Mouse (Mus musculus) liver, embryonic 13.5 days (tissue): ENCODE measurements around the gene Zfp169. TPM values are rescaled to one million over a fixed set of nuclear protein-coding genes. Genes with fewer than 3 reads are reported as not detected.

ENCODE experiments used
- ATAC-seq: fragments of 200-750 bp; cut with Nextera tagmentation; 2 replicates; pipeline ENCODE4 v1.8.0; 2017; ENCODE audit warnings: low read depth, mild to moderate bottlenecking, moderate number of reproducible peaks, moderate library complexity
- DNase-seq: peaks from one replicate; pipeline ENCODE4 v3.0.0; 2022
- H3K27ac ChIP-seq: fragments of 300-500 bp; sonication (generic); 2 replicates; pipeline ENCODE4 v1.5.1; 2015; ENCODE audit warnings: moderate library complexity, mild to moderate bottlenecking, inconsistent platforms
- H3K27me3 ChIP-seq: fragments of 300-500 bp; sonication (generic); 2 replicates; pipeline ENCODE4 v1.6.1; 2015; ENCODE audit warnings: mild to moderate bottlenecking, inconsistent platforms
- H3K36me3 ChIP-seq: fragments of 300-500 bp; sonication (generic); 2 replicates; pipeline ENCODE4 v1.6.1; 2015; ENCODE audit warnings: mild to moderate bottlenecking, inconsistent platforms
- H3K4me1 ChIP-seq: fragments of 300-500 bp; sonication (generic); replicated peaks from 2 replicates; pipeline ENCODE4 v1.6.1; 2015; ENCODE audit warnings: inconsistent platforms
- H3K4me2 ChIP-seq: fragments of 300-500 bp; sonication (generic); 2 replicates; pipeline ENCODE4 v1.6.1; 2015; ENCODE audit warnings: inconsistent platforms, mild to moderate bottlenecking, moderate library complexity
- H3K4me3 ChIP-seq: fragments of 300-500 bp; sonication (generic); replicated peaks from 2 replicates; pipeline ENCODE4 v1.5.1; 2015; ENCODE audit warnings: mild to moderate bottlenecking, inconsistent platforms
- H3K9ac ChIP-seq: fragments of 300-500 bp; sonication (generic); 2 replicates; pipeline ENCODE4 v1.6.1; 2015; ENCODE audit warnings: mild to moderate bottlenecking, inconsistent platforms
- H3K9me3 ChIP-seq: fragments of 300-500 bp; sonication (generic); replicated peaks from 2 replicates; pipeline ENCODE4 v1.6.1; 2016; ENCODE audit warnings: inconsistent platforms
- WGBS: fragments of 180-500 bp; shearing (Covaris S2); methylation state at CpG from one replicate; pipeline ENCODE4 v1.1.7; 2015; ENCODE audit not compliant: insufficient replicate concordance; 5-methylcytosine and 5-hydroxymethylcytosine counted together
- microRNA counts: library from miRNA; unstranded; fragments of <30 nt; microRNA quantifications from one replicate; lab custom pipeline; 2016
- microRNA-seq: library from miRNA; unstranded; fragments of <30 nt; microRNA quantifications from one replicate; pipeline ENCODE4, GENCODE M21; 2016
- polyA plus RNA-seq: library from polyadenylated mRNA; unstranded; fragments of >200 nt; fragmentation: Nextera tagmentation; extraction: Ambion mirVana; gene quantifications from 2 replicates; pipeline ENCODE4 v1.2.1, GENCODE M21; 2015

Zfp169 gene
- polyA plus RNA-seq, 1 experiment from 2014 or later, result 0.92 TPM

GRCm38 (mm10) chr13:48448119-48448518 lies 65.1 kb downstream of the Zfp169 start:
- no peaks in the 10 kb centered on the region for H3K36me3 ChIP-seq
- ATAC-seq (no peak), DNase-seq (no peak)
- WGBS, result 39% methylated on average over 4 of the region's 4 CpGs
- H3K4me3 ChIP-seq, result no peak overlapping the region
- H3K27me3 ChIP-seq, result no peaks in the 10 kb centered on the region
- H3K4me1 ChIP-seq, result no peaks in the 10 kb centered on the region
- no peaks in the 10 kb centered on the region for H3K9me3 ChIP-seq
- no peak overlapping the region for H3K27ac ChIP-seq
- H3K9ac ChIP-seq, result no peak overlapping the region
- H3K4me2 ChIP-seq, result no peak overlapping the region

- WGBS, result 14% methylated on average over 8 of the region's 8 CpGs
- Histone ChIP-seq H3K9ac (no peak overlapping the region), H3K4me3 (no peak overlapping the region), H3K27ac (no peak overlapping the region), H3K9me3 (no peaks in the 10 kb centered on the region), H3K36me3 (no peaks in the 10 kb centered on the region), H3K4me2 (peak overlapping the region; percentile 13; the same call in 1 of the 2 replicates), H3K27me3 (no peaks in the 10 kb centered on the region), H3K4me1 (no peaks in the 10 kb centered on the region)
- DNase-seq (peak; percentile 5), ATAC-seq (no peak)
Observed at GRCm38 (mm10) chr13:48443996-48444395, 69.3 kb downstream of the Zfp169 start.

GRCm38 (mm10) chr13:48438321-48438720 lies 74.9 kb downstream of the Zfp169 start:
- H3K27ac ChIP-seq, result no peak overlapping the region
- no peaks in the 10 kb centered on the region for H3K9me3 ChIP-seq
- no peak for DNase-seq
- ATAC-seq, result no peak
- WGBS, result 47% methylated on average over 5 of the region's 5 CpGs
- no peak overlapping the region for H3K9ac ChIP-seq
- no peaks in the 10 kb centered on the region for H3K27me3 ChIP-seq
- H3K4me1 ChIP-seq, result no peaks in the 10 kb centered on the region
- no peak overlapping the region for H3K4me3 ChIP-seq
- H3K4me2 ChIP-seq, result no peak overlapping the region
- H3K36me3 ChIP-seq, result no peaks in the 10 kb centered on the region

MicroRNAs within 50 kb of the gene (microRNA counts, 519-probe panel; counts per million panel counts)
- microRNA mmu-let-7a (lab: Ali Mortazavi, UCI) (7,582 counts per million, percentile 94 among the panel's probes with 10 or more counts), microRNA mmu-let-7d (lab: Ali Mortazavi, UCI) (7,010 counts per million, percentile 89 among the panel's probes with 10 or more counts), microRNA mmu-let-7f (lab: Ali Mortazavi, UCI) (6,528 counts per million, percentile 82 among the panel's probes with 10 or more counts)

Small RNAs within 50 kb of the gene (microRNA-seq; reads per million reads assigned to microRNA genes)
- gene Gm24111 (not detected), gene Mirlet7a-1 (222 reads per million, percentile 59 among the genes with 10 or more reads in this experiment), gene Mirlet7d (6,566 reads per million, percentile 90 among the genes with 10 or more reads in this experiment), gene Mirlet7f-1 (not detected)

Other genes starting within 250 kb of the Zfp169 start
- gene A830005F24Rik, start 119 bp upstream of the Zfp169 start, polyA plus RNA-seq, result 0.43 and 0.67 TPM in 2 replicates
- gene Ptpdc1, start 112.2 kb upstream of the Zfp169 start, polyA plus RNA-seq, result 0.53 TPM in 2 replicates
- 1.1 and 1.2 TPM in 2 replicates for gene Barx1, start 149.5 kb upstream of the Zfp169 start, polyA plus RNA-seq